Mouse (Mus musculus): ENCODE measurements around the gene 1700066M21Rik. TPM values are rescaled to one million over a fixed set of nuclear protein-coding genes. Genes with fewer than 3 reads are reported as not detected.

1700066M21Rik gene
- polyA plus RNA-seq, 1 experiment = 0.91 TPM

DNA sequence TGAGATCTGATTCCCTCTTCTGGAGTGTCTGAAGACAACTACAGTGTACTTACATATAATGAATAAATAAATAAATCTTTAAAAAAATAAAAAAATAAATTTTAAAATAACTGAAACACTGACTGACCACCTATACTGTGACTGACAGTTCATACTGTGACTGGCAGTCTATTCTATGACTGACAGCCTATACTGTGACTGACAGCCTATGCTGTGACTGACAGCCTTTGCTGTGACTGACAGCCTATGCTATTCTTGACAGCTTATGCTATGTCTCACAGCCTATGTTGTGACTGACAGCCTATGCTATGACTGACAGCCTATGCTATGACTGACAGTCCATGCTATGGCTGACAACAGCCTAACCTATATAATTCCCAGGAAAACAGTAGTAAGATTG is 29.9 kb upstream of the 1700066M21Rik start:
- Histone ChIP-seq H3K36me3 (ENCODE audit: control insufficient read depth) (no peaks in the 10 kb centered on the region), H3K27me3 (ENCODE audit: control insufficient read depth) (no peaks in the 10 kb centered on the region), H3K4me1 (ENCODE audit: control insufficient read depth) (no peaks in the 10 kb centered on the region), H3K4me3 (replicated peaks) (no peak overlapping the region), H3K9me3 (ENCODE audit: control insufficient read depth, low read length) (no peaks in the 10 kb centered on the region)
- no peak for TF ChIP-seq GATA1 (IDR thresholded peaks at IDR 0.05; ENCODE audit: low read length)
- TF ChIP-seq TAL1 (IDR thresholded peaks at IDR 0.05; ENCODE audit: low read length) = no peak

DNA sequence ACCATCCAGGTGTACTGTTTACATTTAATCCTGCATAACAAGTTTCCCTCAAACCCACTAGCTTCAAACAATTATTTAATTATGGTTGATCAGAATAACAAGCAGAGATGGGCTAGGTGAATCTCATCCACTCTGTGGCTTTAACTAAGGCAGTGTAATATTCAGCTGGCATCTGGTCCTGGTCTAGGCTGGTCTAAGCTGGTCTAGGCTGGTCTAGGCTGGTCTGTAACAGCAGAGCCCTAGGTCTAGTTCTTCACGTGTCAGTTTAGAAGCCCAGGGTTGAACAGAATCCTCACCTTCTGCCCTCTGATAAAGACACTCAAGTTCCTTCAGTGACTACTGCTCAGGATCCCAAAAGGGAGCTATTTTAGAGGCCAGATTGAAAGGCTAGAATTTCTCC is 25.5 kb upstream of the 1700066M21Rik start:
- Histone ChIP-seq H3K27me3 (ENCODE audit: control insufficient read depth) (no peaks in the 10 kb centered on the region), H3K36me3 (ENCODE audit: control insufficient read depth) (no peaks in the 10 kb centered on the region), H3K4me3 (replicated peaks) (no peak overlapping the region), H3K9me3 (ENCODE audit: control insufficient read depth, low read length) (no peaks in the 10 kb centered on the region), H3K4me1 (ENCODE audit: control insufficient read depth) (no peaks in the 10 kb centered on the region)
- TF ChIP-seq TAL1 (IDR thresholded peaks at IDR 0.05; ENCODE audit: low read length) (no peak), GATA1 (IDR thresholded peaks at IDR 0.05; ENCODE audit: low read length) (no peak)

DNA sequence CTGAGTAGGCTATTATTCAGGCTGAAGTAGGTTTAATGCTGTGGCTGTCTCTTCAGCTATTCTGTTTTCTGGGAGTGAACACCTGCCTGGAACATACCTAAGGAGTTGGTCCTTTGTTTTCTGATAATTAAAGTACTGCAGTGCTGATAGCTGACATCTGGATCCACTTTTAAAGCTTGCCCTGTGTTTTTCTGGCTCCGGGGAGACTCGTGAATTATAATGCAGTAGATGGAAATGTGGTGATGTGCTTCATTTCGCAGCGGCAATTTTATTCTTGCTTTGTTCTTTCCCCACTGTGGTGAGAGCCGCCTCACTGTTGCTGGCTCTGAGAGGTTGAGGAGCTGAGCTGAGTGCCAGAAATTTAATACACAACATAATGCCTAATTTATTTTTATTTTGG is 18.9 kb upstream of the 1700066M21Rik start:
- H3K9me3 ChIP-seq (ENCODE audit: control insufficient read depth, low read length) = no peaks in the 10 kb centered on the region
- H3K4me3 ChIP-seq (replicated peaks) = no peak overlapping the region
- no peaks in the 10 kb centered on the region for H3K36me3 ChIP-seq (ENCODE audit: control insufficient read depth)
- H3K4me1 ChIP-seq (ENCODE audit: control insufficient read depth) = no peaks in the 10 kb centered on the region
- H3K27me3 ChIP-seq (ENCODE audit: control insufficient read depth) = no peaks in the 10 kb centered on the region
- TF ChIP-seq GATA1 (IDR thresholded peaks at IDR 0.05; ENCODE audit: low read length) (no peak), TAL1 (IDR thresholded peaks at IDR 0.05; ENCODE audit: low read length) (no peak)

DNA sequence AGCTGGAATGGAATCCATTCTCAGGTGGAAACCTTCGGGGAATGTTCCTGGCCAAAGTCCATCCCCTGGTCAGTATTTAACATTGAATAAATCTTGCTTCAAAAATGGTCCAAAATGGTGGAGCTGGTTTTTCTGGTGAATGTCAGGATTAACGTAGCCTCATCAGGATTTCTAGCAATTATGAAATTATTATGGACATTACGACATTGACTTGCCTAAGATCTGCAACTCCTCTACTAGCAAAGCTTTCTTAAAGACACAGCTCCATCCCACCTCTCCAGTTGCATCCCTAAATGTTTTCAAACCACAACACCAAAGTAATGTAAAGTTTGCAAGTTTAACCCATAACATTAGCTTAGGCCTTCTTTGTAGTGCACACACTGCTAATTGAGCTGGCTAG is 10.0 kb upstream of the 1700066M21Rik start:
- Histone ChIP-seq H3K36me3 (ENCODE audit: control insufficient read depth) (no peaks in the 10 kb centered on the region; the same call in 1 of the 2 replicates), H3K4me3 (replicated peaks) (no peak overlapping the region), H3K9me3 (ENCODE audit: control insufficient read depth, low read length) (no peaks in the 10 kb centered on the region), H3K27me3 (ENCODE audit: control insufficient read depth) (no peaks in the 10 kb centered on the region), H3K4me1 (ENCODE audit: control insufficient read depth) (no peaks in the 10 kb centered on the region)
- no peak for TF ChIP-seq GATA1 (IDR thresholded peaks at IDR 0.05; ENCODE audit: low read length)
- no peak for TF ChIP-seq TAL1 (IDR thresholded peaks at IDR 0.05; ENCODE audit: low read length)

DNA sequence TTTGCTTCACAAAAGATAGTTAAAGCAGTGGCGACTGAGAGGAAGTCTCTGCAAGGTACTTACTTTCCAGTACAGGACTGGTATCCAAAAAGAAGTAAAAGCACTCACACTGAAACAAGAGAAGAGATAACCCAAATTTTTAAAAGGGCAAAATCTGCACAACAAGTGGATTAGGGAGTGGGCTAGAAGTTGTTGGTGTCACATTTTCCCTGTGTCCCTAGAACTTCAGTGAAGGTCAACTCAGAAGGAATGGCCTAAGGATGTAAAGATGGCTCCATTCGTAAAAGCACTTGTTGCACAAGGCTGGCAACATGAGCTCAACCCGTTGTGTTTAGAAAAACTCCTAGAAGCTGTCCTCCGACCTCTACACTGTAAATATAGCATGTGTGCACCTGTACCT is 8.3 kb upstream of the 1700066M21Rik start:
- no peaks in the 10 kb centered on the region for H3K27me3 ChIP-seq (ENCODE audit: control insufficient read depth)
- peaks cover 4% of the 10 kb centered on the region for H3K36me3 ChIP-seq (ENCODE audit: control insufficient read depth)
- no peak overlapping the region for H3K4me3 ChIP-seq (replicated peaks)
- H3K9me3 ChIP-seq (ENCODE audit: control insufficient read depth, low read length) = no peaks in the 10 kb centered on the region
- TF ChIP-seq GATA1 (IDR thresholded peaks at IDR 0.05; ENCODE audit: low read length) = no peak
- no peak for TF ChIP-seq TAL1 (IDR thresholded peaks at IDR 0.05; ENCODE audit: low read length)
- no peaks in the 10 kb centered on the region for H3K4me1 ChIP-seq (ENCODE audit: control insufficient read depth)

DNA sequence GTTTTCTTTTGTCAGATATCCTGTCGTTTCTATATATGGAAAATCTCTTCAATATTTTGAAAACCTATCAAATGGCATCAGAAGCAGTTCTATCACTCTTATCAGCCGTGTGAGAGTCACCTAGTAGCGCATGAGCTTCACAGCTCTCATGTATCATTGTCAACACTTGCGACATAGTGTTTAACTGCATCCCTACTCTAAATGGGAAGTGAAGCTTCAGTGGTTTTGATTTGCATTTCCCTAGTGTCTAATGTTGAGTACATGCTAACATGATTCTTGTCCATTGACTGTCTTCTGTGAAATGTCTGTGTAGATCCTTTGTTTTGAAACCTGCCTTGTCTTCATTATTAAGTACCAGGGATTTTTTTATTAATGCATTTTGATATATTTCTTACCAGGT is 7.0 kb upstream of the 1700066M21Rik start:
- peaks cover 4% of the 10 kb centered on the region for H3K36me3 ChIP-seq (ENCODE audit: control insufficient read depth)
- no peaks in the 10 kb centered on the region for H3K27me3 ChIP-seq (ENCODE audit: control insufficient read depth)
- no peaks in the 10 kb centered on the region for H3K4me1 ChIP-seq (ENCODE audit: control insufficient read depth)
- H3K4me3 ChIP-seq (replicated peaks) = no peak overlapping the region
- no peaks in the 10 kb centered on the region for H3K9me3 ChIP-seq (ENCODE audit: control insufficient read depth, low read length)
- no peak for TF ChIP-seq TAL1 (IDR thresholded peaks at IDR 0.05; ENCODE audit: low read length)
- no peak for TF ChIP-seq GATA1 (IDR thresholded peaks at IDR 0.05; ENCODE audit: low read length)

DNA sequence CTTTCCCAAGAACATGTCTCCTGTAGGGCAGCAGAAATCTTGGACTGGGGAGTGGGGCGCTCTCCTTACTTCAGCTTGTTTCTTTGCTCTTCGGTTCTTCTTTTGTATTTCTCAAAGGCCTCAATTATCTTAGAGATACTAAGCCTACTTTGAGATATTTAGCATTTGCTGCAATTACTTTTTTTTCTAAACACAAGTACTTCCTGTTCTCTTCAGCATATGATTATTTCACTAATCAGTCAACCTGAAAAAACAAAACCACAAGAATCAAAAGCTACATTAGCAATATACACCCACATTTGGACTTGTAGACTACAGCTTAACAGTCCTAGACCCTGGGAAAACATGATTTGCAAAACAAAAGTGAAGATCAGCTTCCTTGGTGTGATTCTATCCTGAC is 2.1 kb upstream of the 1700066M21Rik start:
- no peaks in the 10 kb centered on the region for H3K9me3 ChIP-seq (ENCODE audit: control insufficient read depth, low read length)
- peaks cover 28% of the 10 kb centered on the region for H3K4me1 ChIP-seq (ENCODE audit: control insufficient read depth)
- H3K27me3 ChIP-seq (ENCODE audit: control insufficient read depth) = no peaks in the 10 kb centered on the region
- TF ChIP-seq TAL1 (IDR thresholded peaks at IDR 0.05; ENCODE audit: low read length) (no peak), GATA1 (IDR thresholded peaks at IDR 0.05; ENCODE audit: low read length) (no peak)
- peaks cover 11% of the 10 kb centered on the region for H3K36me3 ChIP-seq (ENCODE audit: control insufficient read depth)
- H3K4me3 ChIP-seq (replicated peaks) = no peak overlapping the region

DNA sequence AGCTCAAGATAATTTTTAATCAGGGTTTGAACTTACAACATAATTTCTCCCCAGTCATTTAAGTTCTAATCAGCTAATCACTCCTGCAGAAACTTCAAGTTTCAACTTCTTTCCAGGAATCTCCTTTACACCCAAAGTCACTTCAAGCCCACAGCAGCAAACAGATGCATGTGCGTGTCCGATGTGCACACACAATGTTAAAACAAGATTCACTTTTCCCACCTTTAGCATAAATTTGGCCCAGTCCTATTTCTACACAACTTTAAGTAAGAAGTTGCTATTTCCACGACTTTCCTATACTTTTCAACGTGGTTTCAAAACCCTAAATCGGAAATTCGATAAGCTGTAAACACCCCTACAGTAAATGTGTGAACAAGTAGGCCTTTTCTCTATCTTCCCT is 614 bp upstream of the 1700066M21Rik start:
- H3K4me1 ChIP-seq (ENCODE audit: control insufficient read depth) = peaks cover 28% of the 10 kb centered on the region
- peaks cover 14% of the 10 kb centered on the region for H3K36me3 ChIP-seq (ENCODE audit: control insufficient read depth)
- no peaks in the 10 kb centered on the region for H3K27me3 ChIP-seq (ENCODE audit: control insufficient read depth)
- H3K4me3 ChIP-seq (replicated peaks) = peak overlapping the region; percentile 73
- no peaks in the 10 kb centered on the region for H3K9me3 ChIP-seq (ENCODE audit: control insufficient read depth, low read length)
- TF ChIP-seq TAL1 (IDR thresholded peaks at IDR 0.05; ENCODE audit: low read length) (no peak), GATA1 (IDR thresholded peaks at IDR 0.05; ENCODE audit: low read length) (no peak)

DNA sequence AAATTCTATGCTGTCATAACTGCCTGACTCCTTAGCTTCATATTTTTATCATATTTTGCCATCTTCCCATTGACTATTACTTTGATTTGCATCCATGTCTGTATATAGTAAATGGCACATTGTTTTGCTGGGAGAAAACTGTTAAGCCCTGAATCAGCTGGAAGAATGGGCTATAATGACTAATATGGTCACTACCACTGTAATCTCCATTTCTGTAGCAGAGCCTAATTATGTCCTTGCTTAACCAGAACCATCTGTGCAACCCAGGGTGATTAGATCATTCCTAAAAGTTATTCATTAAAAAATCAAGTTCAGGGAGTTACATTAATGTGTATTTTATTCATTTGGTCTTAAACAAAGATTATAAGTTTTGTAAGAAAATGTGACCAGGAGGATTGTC is 9.1 kb downstream of the 1700066M21Rik start:
- H3K4me3 ChIP-seq (replicated peaks) = no peak overlapping the region
- no peak for TF ChIP-seq GATA1 (IDR thresholded peaks at IDR 0.05; ENCODE audit: low read length)
- no peak for TF ChIP-seq TAL1 (IDR thresholded peaks at IDR 0.05; ENCODE audit: low read length)
- H3K36me3 ChIP-seq (ENCODE audit: control insufficient read depth) = peaks cover 28% of the 10 kb centered on the region
- no peaks in the 10 kb centered on the region for H3K27me3 ChIP-seq (ENCODE audit: control insufficient read depth)
- no peaks in the 10 kb centered on the region for H3K9me3 ChIP-seq (ENCODE audit: control insufficient read depth, low read length)
- H3K4me1 ChIP-seq (ENCODE audit: control insufficient read depth) = no peaks in the 10 kb centered on the region

DNA sequence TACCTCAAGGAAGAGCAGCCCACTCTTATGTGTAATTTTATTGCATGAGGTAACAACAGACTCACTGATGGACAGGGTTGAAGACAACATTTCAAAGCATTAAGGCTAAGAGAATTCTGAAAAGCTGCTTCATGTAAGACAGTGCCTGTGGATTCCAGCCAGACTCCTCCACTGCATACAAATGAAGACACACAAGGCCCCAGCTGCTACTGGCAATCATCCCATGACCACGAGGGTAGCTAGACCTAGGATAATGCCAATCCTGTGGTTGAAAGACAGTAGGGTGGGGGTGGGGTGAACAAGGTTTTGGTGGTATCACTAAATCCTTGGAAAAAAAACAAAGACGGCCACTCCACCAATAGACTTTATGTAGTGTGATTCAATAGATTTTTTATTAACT is 10.5 kb downstream of the 1700066M21Rik start:
- Histone ChIP-seq H3K9me3 (ENCODE audit: control insufficient read depth, low read length) (no peaks in the 10 kb centered on the region), H3K27me3 (ENCODE audit: control insufficient read depth) (no peaks in the 10 kb centered on the region), H3K4me3 (replicated peaks) (no peak overlapping the region), H3K4me1 (ENCODE audit: control insufficient read depth) (no peaks in the 10 kb centered on the region), H3K36me3 (ENCODE audit: control insufficient read depth) (peaks cover 38% of the 10 kb centered on the region)
- no peak for TF ChIP-seq GATA1 (IDR thresholded peaks at IDR 0.05; ENCODE audit: low read length)
- TF ChIP-seq TAL1 (IDR thresholded peaks at IDR 0.05; ENCODE audit: low read length) = no peak
